Mouse (Mus musculus): ENCODE results near the gene Tmem88. TPM values are rescaled to one million over a fixed set of nuclear protein-coding genes. Genes with fewer than 3 reads are reported as not detected.
A peak's percentile ranks its signal among the peaks of the same experiment; 100 is the strongest.

Gene Tmem88
- total RNA-seq, 1 experiment: 23.9 TPM

GRCm38 (mm10) chr11:69389531-69390399, 8.3 kb downstream of the Tmem88 start:
- H3K9me3 ChIP-seq (ENCODE audit: control insufficient read depth, insufficient read depth, low read depth, low read length): no peaks in the 10 kb centered on the region
- in situ Hi-C loops (cut with MboI; ENCODE audit: low sequenced_read_pairs in 2 of 2, unreplicated experiment in 2 of 2): loop anchor here in 1 of 2 experiments (10.0 kb wide), 1 partner anchor 125 kb away; no protein-coding TSS in a partner anchor
- no peak overlapping the region for H3K9ac ChIP-seq (ENCODE audit: insufficient read depth, low read depth, low read length, poor library complexity, severe bottlenecking)
- H3K4me3 ChIP-seq (ENCODE audit: insufficient read depth in 1 of 2, low read depth in 1 of 2, low read length in 2 of 2, poor library complexity in 1 of 2, severe bottlenecking in 1 of 2): peak overlapping the region in 1 of 2 experiments; percentile 30; a peak in 1 of 4 replicates
- no peak for DNase-seq (ENCODE audit: low read depth, low spot score)
- no peaks in the 10 kb centered on the region for H3K36me3 ChIP-seq (ENCODE audit: control insufficient read depth, insufficient read depth, low read length, poor library complexity, severe bottlenecking)
- no peak for TF ChIP-seq CHD2 (IDR thresholded peaks at IDR 0.05; ENCODE audit: low read depth, low read length)
- no peak for TF ChIP-seq ZNF384 (IDR thresholded peaks at IDR 0.05; ENCODE audit: low read depth, low read length)
- TF ChIP-seq ZC3H11A (IDR thresholded peaks at IDR 0.05; ENCODE audit: borderline replicate concordance, low read depth, low read length): no peak
- no peak for TF ChIP-seq HCFC1 (IDR thresholded peaks at IDR 0.05; ENCODE audit: borderline replicate concordance, insufficient read depth, low read length)
- no peak for TF ChIP-seq MAFK (IDR thresholded peaks at IDR 0.05; ENCODE audit: insufficient read depth, low read depth, low read length)
- no peak overlapping the region for H3K27ac ChIP-seq (ENCODE audit: insufficient read depth, low read depth, low read length, poor library complexity, severe bottlenecking)
- H3K4me1 ChIP-seq (ENCODE audit: control insufficient read depth in 2 of 2, insufficient read depth in 2 of 2, low read length in 2 of 2, poor library complexity in 1 of 2): peaks cover 0 to 3% of the 10 kb centered on the region in 2 experiments; a peak in 2 of 4 replicates

- in situ Hi-C loops (cut with MboI; ENCODE audit: low sequenced_read_pairs in 2 of 2, unreplicated experiment in 2 of 2): loop anchor here in 1 of 2 experiments (10.0 kb wide), 1 partner anchor 124 kb away; no protein-coding TSS in a partner anchor
These were observed 9.4 kb downstream of the Tmem88 start for GRCm38 (mm10) chr11:69388680-69389079.

GRCm38 (mm10) chr11:69386758-69387157, 11.3 kb downstream of the Tmem88 start:
- in situ Hi-C loops (cut with MboI; ENCODE audit: low sequenced_read_pairs in 2 of 2, unreplicated experiment in 2 of 2): loop anchor here in 1 of 2 experiments (10.0 kb wide), 1 partner anchor 122 kb away; no protein-coding TSS in a partner anchor

More at GRCm38 (mm10) chr11:69388680-69389079, 9.4 kb downstream of the Tmem88 start:
- no peak overlapping the region for H3K27ac ChIP-seq (ENCODE audit: insufficient read depth, low read depth, low read length, poor library complexity, severe bottlenecking)
- H3K9ac ChIP-seq (ENCODE audit: insufficient read depth, low read depth, low read length, poor library complexity, severe bottlenecking): no peak overlapping the region
- H3K4me3 ChIP-seq (ENCODE audit: insufficient read depth in 1 of 2, low read depth in 1 of 2, low read length in 2 of 2, poor library complexity in 1 of 2, severe bottlenecking in 1 of 2): no peak overlapping the region
- no peaks in the 10 kb centered on the region for H3K36me3 ChIP-seq (ENCODE audit: control insufficient read depth, insufficient read depth, low read length, poor library complexity, severe bottlenecking)
- H3K9me3 ChIP-seq (ENCODE audit: control insufficient read depth, insufficient read depth, low read depth, low read length): no peaks in the 10 kb centered on the region
- H3K4me1 ChIP-seq (ENCODE audit: control insufficient read depth in 2 of 2, insufficient read depth in 2 of 2, low read length in 2 of 2, poor library complexity in 1 of 2): peaks cover 0 to 3% of the 10 kb centered on the region in 2 experiments; a peak in 2 of 4 replicates
- peak; percentile 67; the same call in 1 of the 2 replicates for TF ChIP-seq ZNF384 (IDR thresholded peaks at IDR 0.05; ENCODE audit: low read depth, low read length)
- no peak for TF ChIP-seq MAFK (IDR thresholded peaks at IDR 0.05; ENCODE audit: insufficient read depth, low read depth, low read length)
- no peak for DNase-seq (ENCODE audit: low read depth, low spot score)

GRCm38 (mm10) chr11:69384979-69385378, 13.1 kb downstream of the Tmem88 start:
- Histone ChIP-seq H3K36me3 (ENCODE audit: control insufficient read depth, insufficient read depth, low read length, poor library complexity, severe bottlenecking) (no peaks in the 10 kb centered on the region), H3K9ac (ENCODE audit: insufficient read depth, low read depth, low read length, poor library complexity, severe bottlenecking) (no peak overlapping the region), H3K9me3 (ENCODE audit: control insufficient read depth, insufficient read depth, low read depth, low read length) (no peaks in the 10 kb centered on the region), H3K4me1 (ENCODE audit: control insufficient read depth in 2 of 2, insufficient read depth in 2 of 2, low read length in 2 of 2, poor library complexity in 1 of 2) (no peaks in the 10 kb centered on the region), H3K27ac (ENCODE audit: insufficient read depth, low read depth, low read length, poor library complexity, severe bottlenecking) (no peak overlapping the region), H3K4me3 (ENCODE audit: insufficient read depth in 1 of 2, low read depth in 1 of 2, low read length in 2 of 2, poor library complexity in 1 of 2, severe bottlenecking in 1 of 2) (no peak overlapping the region)
- no peak for DNase-seq (ENCODE audit: low read depth, low spot score)
- in situ Hi-C loops (cut with MboI; ENCODE audit: low sequenced_read_pairs in 2 of 2, unreplicated experiment in 2 of 2): loop anchor here (5.0 to 10.0 kb wide), 2 partner anchors 118 to 120 kb away; no protein-coding TSS in a partner anchor
- TF ChIP-seq CHD2 (IDR thresholded peaks at IDR 0.05; ENCODE audit: low read depth, low read length) (no peak), ZC3H11A (IDR thresholded peaks at IDR 0.05; ENCODE audit: borderline replicate concordance, low read depth, low read length) (no peak), HCFC1 (IDR thresholded peaks at IDR 0.05; ENCODE audit: borderline replicate concordance, insufficient read depth, low read length) (no peak), MAFK (IDR thresholded peaks at IDR 0.05; ENCODE audit: insufficient read depth, low read depth, low read length) (no peak), ZNF384 (IDR thresholded peaks at IDR 0.05; ENCODE audit: low read depth, low read length) (no peak)

More at GRCm38 (mm10) chr11:69386758-69387157, 11.3 kb downstream of the Tmem88 start:
- Histone ChIP-seq H3K36me3 (ENCODE audit: control insufficient read depth, insufficient read depth, low read length, poor library complexity, severe bottlenecking) (no peaks in the 10 kb centered on the region), H3K27ac (ENCODE audit: insufficient read depth, low read depth, low read length, poor library complexity, severe bottlenecking) (no peak overlapping the region), H3K9ac (ENCODE audit: insufficient read depth, low read depth, low read length, poor library complexity, severe bottlenecking) (no peak overlapping the region), H3K4me3 (ENCODE audit: insufficient read depth in 1 of 2, low read depth in 1 of 2, low read length in 2 of 2, poor library complexity in 1 of 2, severe bottlenecking in 1 of 2) (no peak overlapping the region), H3K4me1 (ENCODE audit: control insufficient read depth in 2 of 2, insufficient read depth in 2 of 2, low read length in 2 of 2, poor library complexity in 1 of 2) (peaks cover 0 to 3% of the 10 kb centered on the region in 2 experiments; a peak in 2 of 4 replicates), H3K9me3 (ENCODE audit: control insufficient read depth, insufficient read depth, low read depth, low read length) (no peaks in the 10 kb centered on the region)
- TF ChIP-seq MAFK (IDR thresholded peaks at IDR 0.05; ENCODE audit: insufficient read depth, low read depth, low read length) (no peak), ZC3H11A (IDR thresholded peaks at IDR 0.05; ENCODE audit: borderline replicate concordance, low read depth, low read length) (no peak), HCFC1 (IDR thresholded peaks at IDR 0.05; ENCODE audit: borderline replicate concordance, insufficient read depth, low read length) (no peak), CHD2 (IDR thresholded peaks at IDR 0.05; ENCODE audit: low read depth, low read length) (no peak), ZNF384 (IDR thresholded peaks at IDR 0.05; ENCODE audit: low read depth, low read length) (no peak)
- DNase-seq (ENCODE audit: low read depth, low spot score): no peak
